Mouse (Mus musculus): Measurements from ENCODE around the gene Epp13. TPM values are rescaled to one million over a fixed set of nuclear protein-coding genes. Genes with fewer than 3 reads are reported as not detected.
"Not testable (repeated sequence)": the region's sequence is repeated elsewhere in the genome, so short reads cannot be mapped to it uniquely, and the experiment has no call there.

The Epp13 gene
- polyA plus RNA-seq, 1 experiment from 2014 or later: not detected

DNA sequence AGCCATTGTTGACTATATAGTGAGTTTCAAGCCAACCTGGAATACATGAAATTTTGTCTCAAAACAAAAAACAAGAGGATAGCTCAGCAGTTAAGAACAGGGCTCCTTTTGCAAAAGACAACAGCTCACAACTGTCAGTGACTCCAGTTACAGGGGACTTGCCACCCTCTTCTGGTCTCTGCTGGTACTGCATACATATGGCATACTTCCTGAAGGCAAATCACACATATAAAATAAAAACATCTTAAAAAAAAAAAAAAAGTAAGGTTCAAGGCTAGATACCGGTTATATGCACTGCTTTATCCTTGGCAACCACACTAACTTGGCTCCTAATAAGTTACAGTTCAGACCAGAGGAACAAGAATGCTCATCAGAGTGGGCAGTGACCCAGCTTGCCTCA is 30.2 kb downstream of the Epp13 start:
- H3K36me3 ChIP-seq (ENCODE audit: control insufficient read depth, insufficient read depth): no peaks in the 10 kb centered on the region
- H3K27me3 ChIP-seq (replicated peaks; ENCODE audit: control insufficient read depth, insufficient read depth, low read length): no peaks in the 10 kb centered on the region
- WGBS: 0% methylated on average over 1 of the region's 1 CpGs
- H3K4me2 ChIP-seq (ENCODE audit: low read length): peak overlapping the region; percentile 58
- peaks cover 18% of the 10 kb centered on the region for H3K4me1 ChIP-seq (replicated peaks; ENCODE audit: control insufficient read depth, insufficient read depth, low read length)
- no peak for ATAC-seq
- H3K27ac ChIP-seq (ENCODE audit: low read length): peak overlapping the region; percentile 94
- no peak overlapping the region; the same call in 1 of the 2 replicates for H3K9ac ChIP-seq (replicated peaks; ENCODE audit: low read depth, low read length)
- H3K4me3 ChIP-seq (replicated peaks; ENCODE audit: low read length): peak overlapping the region; percentile 70
- H3K9me3 ChIP-seq (ENCODE audit: control insufficient read depth, low read length): no peaks in the 10 kb centered on the region

DNA sequence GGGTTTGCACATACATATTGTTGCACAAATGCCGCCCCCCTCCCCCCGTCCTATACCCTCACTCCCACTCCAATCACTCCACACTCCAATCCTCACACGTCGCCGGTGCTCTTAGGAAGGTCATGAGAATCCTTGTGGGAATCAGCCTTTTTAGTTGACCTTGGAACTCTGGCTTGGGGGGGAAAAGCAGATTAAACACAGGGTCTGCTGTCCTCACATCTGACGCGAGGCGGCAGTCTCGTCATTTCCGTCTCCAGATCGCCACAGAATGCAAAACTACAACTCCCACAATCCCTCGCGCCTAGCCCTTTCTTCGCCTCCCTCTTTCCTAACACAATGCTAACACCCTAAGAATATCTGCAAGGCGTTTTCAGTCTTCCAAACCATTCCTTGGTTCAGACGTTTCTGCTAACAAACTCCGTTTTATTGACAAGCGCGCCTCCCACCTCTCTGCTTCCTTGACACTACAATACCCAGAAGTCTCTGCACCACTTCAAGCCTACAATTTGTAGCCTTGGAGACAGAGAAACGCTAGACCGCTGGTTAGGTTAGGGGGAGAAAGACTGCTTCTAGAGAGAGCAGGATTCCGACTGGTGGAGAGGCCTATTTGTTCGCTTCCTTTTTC is 31.1 kb downstream of the Epp13 start:
- peak overlapping the region; percentile 76 for H3K9ac ChIP-seq (replicated peaks; ENCODE audit: low read depth, low read length)
- peak; percentile 78 for ATAC-seq
- H3K27ac ChIP-seq (ENCODE audit: low read length): peak overlapping the region; percentile 94
- H3K4me2 ChIP-seq (ENCODE audit: low read length): peak overlapping the region; percentile 58
- H3K27me3 ChIP-seq (replicated peaks; ENCODE audit: control insufficient read depth, insufficient read depth, low read length): no peaks in the 10 kb centered on the region
- H3K36me3 ChIP-seq (ENCODE audit: control insufficient read depth, insufficient read depth): no peaks in the 10 kb centered on the region
- 0% methylated on average over 23 of the region's 23 CpGs for WGBS
- peak overlapping the region; percentile 70 for H3K4me3 ChIP-seq (replicated peaks; ENCODE audit: low read length)
- H3K9me3 ChIP-seq (ENCODE audit: control insufficient read depth, low read length): no peaks in the 10 kb centered on the region
- peaks cover 21% of the 10 kb centered on the region for H3K4me1 ChIP-seq (replicated peaks; ENCODE audit: control insufficient read depth, insufficient read depth, low read length)

- peaks cover 21% of the 10 kb centered on the region for H3K4me1 ChIP-seq (replicated peaks; ENCODE audit: control insufficient read depth, insufficient read depth, low read length)
- no peak overlapping the region for H3K4me3 ChIP-seq (replicated peaks; ENCODE audit: low read length)
- no peak overlapping the region for H3K9ac ChIP-seq (replicated peaks; ENCODE audit: low read depth, low read length)
- H3K27me3 ChIP-seq (replicated peaks; ENCODE audit: control insufficient read depth, insufficient read depth, low read length): no peaks in the 10 kb centered on the region
- no peak overlapping the region; the same call in 1 of the 2 replicates for H3K4me2 ChIP-seq (ENCODE audit: low read length)
- H3K9me3 ChIP-seq (ENCODE audit: control insufficient read depth, low read length): no peaks in the 10 kb centered on the region
- WGBS: 88% methylated on average over 4 of the region's 4 CpGs
- ATAC-seq: no peak
- no peaks in the 10 kb centered on the region for H3K36me3 ChIP-seq (ENCODE audit: control insufficient read depth, insufficient read depth)
- H3K27ac ChIP-seq (ENCODE audit: low read length): no peak overlapping the region
Observed at GRCm38 (mm10) chr7:6284442-6285012, 32.0 kb downstream of the Epp13 start.

DNA sequence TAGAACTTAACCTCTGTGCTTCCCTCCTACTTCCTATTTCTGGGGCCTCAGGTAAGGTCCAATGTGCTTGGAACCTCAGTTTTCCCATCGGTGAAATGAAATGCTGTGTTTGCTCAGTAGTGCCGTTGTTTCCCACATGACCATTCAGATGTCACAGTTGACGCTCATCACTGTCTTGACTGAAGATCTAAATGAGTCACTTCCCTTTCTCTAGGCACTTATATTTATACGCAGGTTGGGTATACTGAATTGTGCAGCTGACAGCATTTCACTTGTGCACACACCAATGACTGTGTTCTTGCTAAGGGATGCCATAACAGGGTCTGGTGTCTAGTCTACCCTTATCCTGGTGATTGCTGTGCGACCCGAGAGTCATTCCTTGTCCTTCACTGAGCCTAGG is 32.9 kb downstream of the Epp13 start:
- no peak for ATAC-seq
- 91% methylated on average over 6 of the region's 6 CpGs for WGBS
- no peaks in the 10 kb centered on the region for H3K27me3 ChIP-seq (replicated peaks; ENCODE audit: control insufficient read depth, insufficient read depth, low read length)
- H3K9me3 ChIP-seq (ENCODE audit: control insufficient read depth, low read length): no peaks in the 10 kb centered on the region
- H3K4me1 ChIP-seq (replicated peaks; ENCODE audit: control insufficient read depth, insufficient read depth, low read length): peaks cover 21% of the 10 kb centered on the region
- no peak overlapping the region for H3K9ac ChIP-seq (replicated peaks; ENCODE audit: low read depth, low read length)
- no peaks in the 10 kb centered on the region for H3K36me3 ChIP-seq (ENCODE audit: control insufficient read depth, insufficient read depth)
- no peak overlapping the region for H3K27ac ChIP-seq (ENCODE audit: low read length)
- H3K4me3 ChIP-seq (replicated peaks; ENCODE audit: low read length): no peak overlapping the region
- no peak overlapping the region for H3K4me2 ChIP-seq (ENCODE audit: low read length)

DNA sequence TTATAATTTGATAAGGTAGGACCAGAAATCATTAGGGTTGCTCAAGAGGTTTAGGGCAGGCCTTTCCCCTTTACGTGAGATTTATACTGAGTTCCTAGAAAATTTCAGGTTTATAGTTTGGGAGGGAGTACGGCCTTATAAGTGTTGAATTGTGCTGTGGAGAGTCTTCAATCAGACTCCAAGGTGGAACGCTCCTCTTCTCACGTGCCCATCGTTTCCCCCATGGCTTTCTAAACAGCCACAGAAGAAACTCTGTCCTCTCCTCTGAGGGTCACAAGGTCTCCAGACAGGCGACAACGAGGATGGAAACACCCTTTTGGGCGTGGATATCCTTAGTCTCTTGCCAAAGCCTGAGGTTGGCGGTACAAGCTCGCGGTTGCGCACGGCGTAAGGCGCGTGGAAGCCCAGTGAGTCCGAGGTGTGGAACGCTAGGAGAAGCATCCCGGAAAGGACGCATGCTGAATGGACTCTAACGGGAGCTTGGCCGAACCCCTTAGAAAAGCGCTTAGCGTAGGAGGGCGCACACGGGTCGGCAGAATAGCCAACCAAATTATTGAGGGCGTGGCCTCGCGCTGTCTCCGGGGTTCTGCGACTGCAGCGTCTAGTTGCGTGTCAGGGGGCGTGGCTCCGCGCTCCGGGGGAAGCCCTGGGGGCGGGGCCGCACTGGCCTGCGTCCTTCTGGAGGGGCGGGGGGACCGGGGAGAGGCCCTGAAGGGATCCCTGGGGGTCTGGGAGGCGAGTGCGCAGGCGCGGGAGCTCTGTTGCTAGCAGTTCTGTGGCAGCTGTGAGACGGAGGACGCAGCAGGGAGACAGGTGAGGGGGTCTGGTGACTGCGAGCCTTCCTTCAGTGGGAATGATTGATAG is 33.6 kb downstream of the Epp13 start, which contains the start of gene Zfp667:
Gene Zfp667 (plus strand): TSS at position 738 of the 864 bp plus-strand sequence.
- peak within 1 kb of the TSS; percentile 65 for H3K27ac ChIP-seq (ENCODE audit: low read length)
- no peaks in the 10 kb centered on the region for H3K9me3 ChIP-seq (ENCODE audit: control insufficient read depth, low read length)
- peak within 1 kb of the TSS; percentile 65 for H3K9ac ChIP-seq (replicated peaks; ENCODE audit: low read depth, low read length)
- 2% methylated on average over 50 of the region's 50 CpGs for WGBS
- H3K36me3 ChIP-seq (ENCODE audit: control insufficient read depth, insufficient read depth): no peaks in the 10 kb centered on the region
- no peaks in the 10 kb centered on the region for H3K27me3 ChIP-seq (replicated peaks; ENCODE audit: control insufficient read depth, insufficient read depth, low read length)
- peak within 1 kb of the TSS; percentile 86 for H3K4me2 ChIP-seq (ENCODE audit: low read length)
- peaks cover 21% of the 10 kb centered on the region for H3K4me1 ChIP-seq (replicated peaks; ENCODE audit: control insufficient read depth, insufficient read depth, low read length)
- H3K4me3 ChIP-seq (replicated peaks; ENCODE audit: low read length): peak within 1 kb of the TSS; percentile 64
- ATAC-seq: peak; percentile 78

DNA sequence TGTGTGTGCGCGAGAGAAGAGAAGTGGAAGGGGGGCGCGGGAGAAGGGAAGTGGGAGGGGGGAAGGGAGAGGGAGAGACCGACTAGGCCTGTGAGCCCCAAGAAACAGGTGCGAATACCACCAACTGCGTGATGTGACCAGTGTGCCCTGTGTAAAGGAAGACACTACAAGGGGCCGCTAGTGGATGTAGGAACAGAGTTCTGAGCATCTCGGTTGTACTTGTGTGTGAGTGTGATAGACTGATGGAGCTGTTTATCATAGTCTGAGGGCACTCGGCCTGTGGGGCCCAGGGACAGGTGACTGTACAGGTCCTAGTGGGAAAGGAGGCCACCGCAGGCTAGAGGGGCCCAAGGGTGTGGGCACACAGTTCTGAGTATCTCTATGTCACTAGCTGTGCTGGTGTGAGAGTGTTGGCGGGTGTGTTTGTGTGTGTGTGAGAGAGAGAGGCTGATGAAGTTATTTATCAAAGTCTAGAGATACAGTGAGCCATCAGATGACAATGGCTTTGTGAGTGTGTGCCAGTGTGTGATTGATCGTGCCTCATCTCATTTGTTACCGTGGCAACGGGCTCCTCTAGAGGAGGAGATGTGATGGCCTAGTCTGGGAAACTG is 34.5 kb downstream of the Epp13 start:
- Histone ChIP-seq H3K27me3 (replicated peaks; ENCODE audit: control insufficient read depth, insufficient read depth, low read length) (no peaks in the 10 kb centered on the region), H3K9ac (replicated peaks; ENCODE audit: low read depth, low read length) (peak overlapping the region; percentile 65), H3K27ac (ENCODE audit: low read length) (peak overlapping the region; percentile 53), H3K4me2 (ENCODE audit: low read length) (peak overlapping the region; percentile 86), H3K9me3 (ENCODE audit: control insufficient read depth, low read length) (no peaks in the 10 kb centered on the region), H3K4me3 (replicated peaks; ENCODE audit: low read length) (peak overlapping the region; percentile 64), H3K36me3 (ENCODE audit: control insufficient read depth, insufficient read depth) (0 out of 2 replicates have a peak, but pooled peaks cover 3% of the 10 kb centered on the region), H3K4me1 (replicated peaks; ENCODE audit: control insufficient read depth, insufficient read depth, low read length) (peaks cover 21% of the 10 kb centered on the region)
- WGBS: 26% methylated on average over 15 of the region's 15 CpGs
- peak; percentile 7 for ATAC-seq

DNA sequence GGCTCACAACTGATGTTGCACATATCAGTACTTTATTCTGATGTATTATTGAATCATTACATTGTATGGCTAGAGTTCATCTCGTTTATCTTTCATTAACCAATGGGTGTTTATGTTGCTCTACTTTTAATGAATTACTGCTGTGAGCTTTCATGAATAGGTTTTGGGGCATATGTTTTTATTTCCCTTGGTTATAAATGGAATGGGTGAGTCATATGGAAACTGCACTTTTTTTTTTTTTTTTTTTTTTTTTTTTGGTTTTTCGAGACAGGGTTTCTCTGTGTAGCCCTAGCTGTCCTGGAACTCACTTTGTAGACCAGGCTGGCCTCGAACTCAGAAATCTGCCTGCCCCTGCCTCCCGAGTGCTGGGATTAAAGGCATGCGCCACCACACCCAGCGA is 38.6 kb downstream of the Epp13 start:
- H3K4me2 ChIP-seq (ENCODE audit: low read length); H3K9ac ChIP-seq (replicated peaks; ENCODE audit: low read depth, low read length); H3K27me3 ChIP-seq (replicated peaks; ENCODE audit: control insufficient read depth, insufficient read depth, low read length); H3K4me3 ChIP-seq (replicated peaks; ENCODE audit: low read length); H3K27ac ChIP-seq (ENCODE audit: low read length); H3K9me3 ChIP-seq (ENCODE audit: control insufficient read depth, low read length); ATAC-seq: not testable (repeated sequence)
- Histone ChIP-seq H3K36me3 (ENCODE audit: control insufficient read depth, insufficient read depth) (peaks cover 11% of the 10 kb centered on the region; the same call in 1 of the 2 replicates), H3K4me1 (replicated peaks; ENCODE audit: control insufficient read depth, insufficient read depth, low read length) (peaks cover 13% of the 10 kb centered on the region)
- 94% methylated on average over 4 of the region's 6 CpGs for WGBS

DNA sequence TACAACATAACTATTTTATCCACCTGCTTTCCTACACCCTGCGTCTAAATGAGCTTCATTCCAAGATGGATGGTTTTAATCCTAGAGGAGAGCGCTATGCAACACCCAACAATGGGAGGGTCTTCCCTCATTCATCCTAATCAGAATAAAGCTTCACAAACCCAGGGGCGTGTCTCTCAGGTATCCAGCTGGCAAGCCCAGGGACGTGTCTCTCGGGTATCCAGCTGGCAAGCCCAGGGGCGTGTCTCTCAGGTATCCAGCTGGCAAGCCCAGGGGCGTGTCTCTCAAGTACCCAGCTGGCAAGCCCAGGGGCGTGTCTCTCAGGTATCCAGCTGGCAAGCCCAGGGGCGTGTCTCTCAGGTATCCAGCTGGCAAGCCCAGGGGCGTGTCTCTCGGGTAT is 48.3 kb downstream of the Epp13 start:
- not testable (repeated sequence) for H3K27ac ChIP-seq (ENCODE audit: low read length); H3K4me2 ChIP-seq (ENCODE audit: low read length); H3K27me3 ChIP-seq (replicated peaks; ENCODE audit: control insufficient read depth, insufficient read depth, low read length); H3K4me1 ChIP-seq (replicated peaks; ENCODE audit: control insufficient read depth, insufficient read depth, low read length); H3K9me3 ChIP-seq (ENCODE audit: control insufficient read depth, low read length); H3K9ac ChIP-seq (replicated peaks; ENCODE audit: low read depth, low read length); ATAC-seq; H3K4me3 ChIP-seq (replicated peaks; ENCODE audit: low read length)
- peaks cover 23% of the 10 kb centered on the region for H3K36me3 ChIP-seq (ENCODE audit: control insufficient read depth, insufficient read depth)
- 82% methylated on average over 11 of the region's 11 CpGs for WGBS

All from forebrain, embryonic 16.5 days (tissue).